8 mouse cellular contexts compared by ENCODE assay signal in genomic region chr3:95943226-95943625, GRCm38 (mm10). TPM values are rescaled to one million over a fixed set of nuclear protein-coding genes. Genes with fewer than 3 reads are reported as not detected.
"Had no signal": no experiment of that assay in that cellular context is flagged by ENCODE, and none has a peak within 500 bp of the region (broad histone marks: within the 10 kb centered on the region; RNA-seq: fewer than 3 reads in every experiment).

No protein-coding gene starts in this region.

- DNase-seq: gastrocnemius, postnatal 14 days; gastrocnemius, postnatal 36 days; heart, adult 18-20 months; heart, postnatal 10 days; kidney, adult 18-20 months; kidney, postnatal 10 days; liver had no signal

RNA-seq across cellular contexts. Expression of gene Car14, which starts 38.7 kb away (rescaled TPM):
- total RNA-seq: hematopoietic stem cell, adult 5-6 weeks had no signal
